Mouse (Mus musculus) cerebellum, postnatal 10 days (tissue): ENCODE data around the gene Kdm2b.
"Not testable (repeated sequence)": the region's sequence is repeated elsewhere in the genome, so short reads cannot be mapped to it uniquely, and the experiment has no call there.

Source experiments
- DNase-seq, 2 experiments: peaks; one replicate each; pipeline ENCODE4 v3.0.0; 2021; ENCODE audit warnings: mixed read lengths in 2 of 2

Gene Kdm2b

DNA sequence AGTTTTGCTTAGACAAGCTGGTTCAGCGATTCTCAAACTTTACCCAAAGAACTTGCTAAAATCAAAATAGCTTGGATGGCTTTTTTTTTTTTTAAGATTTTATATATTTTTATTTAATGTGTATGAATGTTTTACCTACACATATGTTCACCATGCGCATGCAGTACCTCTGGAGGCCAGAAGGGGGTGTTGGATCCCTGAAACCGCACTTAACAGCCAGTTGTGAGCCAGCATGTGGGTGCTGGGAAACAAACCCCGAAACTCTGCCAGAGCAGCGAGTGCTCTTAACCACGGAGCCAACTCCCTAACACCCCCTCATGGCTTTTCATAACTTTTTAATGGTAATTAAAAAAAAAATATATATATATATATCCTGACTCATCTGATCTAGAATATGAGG lies 21.2 kb upstream of the Kdm2b start:
- DNase-seq = peak; percentile 45 to 63

DNA sequence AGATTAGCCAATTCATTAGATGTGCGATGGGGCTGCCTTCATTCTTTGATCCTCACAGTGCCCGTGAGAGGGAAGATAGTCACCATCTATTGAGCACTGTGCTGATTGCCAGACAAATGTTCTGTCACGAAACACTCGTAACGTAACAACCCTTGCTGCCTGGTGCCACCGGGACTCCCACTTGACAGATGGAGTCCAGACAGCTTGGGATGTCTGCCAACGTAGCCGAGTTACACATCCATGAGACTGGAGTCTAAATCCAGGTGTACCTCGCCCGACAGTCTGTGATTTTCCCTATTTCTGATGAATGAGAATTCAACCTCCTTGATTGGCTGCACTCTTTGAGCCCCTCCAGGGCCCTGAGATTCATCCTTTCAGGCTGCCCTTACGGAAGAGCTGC lies 20.2 kb upstream of the Kdm2b start:
- DNase-seq = peak; percentile 88 to 89

DNA sequence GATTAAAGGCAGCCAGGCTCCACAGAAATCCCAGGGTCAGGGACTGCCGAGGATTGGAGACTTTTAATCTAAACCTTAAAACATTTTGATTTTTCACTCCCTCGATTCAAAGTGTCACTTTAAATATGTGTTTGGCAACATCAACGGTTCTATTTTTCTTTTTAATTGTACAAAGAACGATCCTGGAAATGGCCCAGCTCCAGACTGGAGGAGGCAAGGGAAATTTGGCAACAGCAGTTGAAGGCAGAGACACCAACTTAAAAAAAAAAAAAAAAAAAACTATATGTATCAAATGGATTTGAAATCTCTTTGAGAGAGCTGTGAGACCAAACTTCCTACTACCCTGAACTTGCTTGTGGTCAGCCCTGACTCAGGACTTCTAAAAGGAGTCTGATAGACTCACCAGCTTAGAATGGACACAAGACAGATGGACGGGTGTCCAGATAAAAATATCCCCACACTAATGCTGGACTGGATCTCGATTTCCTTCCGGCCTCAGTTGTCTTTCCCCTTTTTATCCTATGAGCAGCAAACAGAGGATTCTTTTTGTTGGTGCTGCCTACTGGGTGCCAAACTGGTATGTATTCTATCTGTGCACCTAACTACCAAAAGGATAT lies 19.4 kb upstream of the Kdm2b start:
- peak; percentile 40 to 54 for DNase-seq

- peak; percentile 89 to 90 for DNase-seq
Measured at GRCm38 (mm10) chr5:123005716-123006592, 16.3 kb upstream of the Kdm2b start.

DNA sequence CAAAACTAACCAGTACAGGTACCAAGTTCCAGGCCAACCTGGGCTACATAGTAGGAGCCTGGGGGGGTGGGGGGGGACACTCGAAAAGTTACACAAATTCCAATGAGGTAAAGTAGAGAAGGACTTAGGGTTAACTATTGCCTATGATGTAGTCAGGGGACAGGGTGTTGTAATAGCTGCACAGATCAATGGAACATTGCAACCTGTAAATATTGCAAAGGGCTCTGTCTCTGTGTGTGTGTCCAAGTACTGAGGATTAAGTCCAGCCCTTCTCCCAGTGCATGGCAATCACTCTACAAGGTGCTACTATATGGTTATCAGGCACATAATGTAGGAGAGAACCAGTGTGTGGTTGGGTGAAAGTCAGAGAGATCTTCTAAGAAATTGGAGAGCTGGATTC lies 11.3 kb upstream of the Kdm2b start:
- no peak for DNase-seq

DNA sequence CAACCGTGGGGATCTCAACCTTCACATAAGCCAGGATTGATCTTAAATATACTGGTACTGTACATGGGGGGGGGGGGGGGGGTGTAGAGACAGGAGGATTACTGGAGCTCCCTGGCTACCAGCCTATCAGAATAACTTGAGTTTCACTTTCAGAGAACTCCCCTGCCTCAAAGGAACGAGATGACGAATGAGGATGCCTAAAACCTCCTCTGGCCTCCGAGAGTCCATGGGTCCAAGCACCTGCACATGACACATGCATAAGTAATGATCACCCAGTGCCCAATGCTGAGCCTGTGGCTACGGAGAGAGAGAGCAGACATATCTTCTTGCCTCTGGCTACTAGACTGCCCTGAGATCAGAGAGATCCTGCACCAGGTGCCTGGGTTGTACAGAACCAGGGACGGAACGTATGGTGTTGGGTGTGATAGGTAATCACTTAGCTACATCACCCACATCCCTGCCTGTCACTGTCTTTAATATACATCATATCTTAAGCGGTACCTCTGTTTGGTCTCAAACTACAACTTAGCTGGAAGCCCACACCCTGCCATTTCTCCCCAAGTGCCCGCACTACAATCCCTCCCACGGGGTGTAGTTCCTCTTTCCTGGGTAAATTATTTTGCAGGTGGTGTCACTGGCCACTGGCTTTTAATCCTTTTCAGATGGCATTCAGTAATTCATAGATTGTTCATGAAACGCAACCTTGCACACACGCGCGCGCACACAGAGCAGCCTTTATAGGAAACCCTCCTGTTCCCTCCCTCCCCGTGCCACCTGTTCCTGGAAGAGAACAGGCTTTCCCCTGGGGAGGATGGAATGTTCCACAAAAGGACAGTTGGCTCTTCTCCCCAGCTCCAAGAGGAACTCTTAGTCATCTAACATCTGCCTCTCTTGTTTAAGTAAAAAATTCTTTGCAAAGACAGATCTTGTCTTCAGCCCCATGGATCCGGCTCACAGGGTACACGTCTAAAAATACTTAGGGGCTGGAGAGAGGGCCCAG lies 7.9 kb upstream of the Kdm2b start:
- peak in 1 of 2 experiments; percentile 41 for DNase-seq

DNA sequence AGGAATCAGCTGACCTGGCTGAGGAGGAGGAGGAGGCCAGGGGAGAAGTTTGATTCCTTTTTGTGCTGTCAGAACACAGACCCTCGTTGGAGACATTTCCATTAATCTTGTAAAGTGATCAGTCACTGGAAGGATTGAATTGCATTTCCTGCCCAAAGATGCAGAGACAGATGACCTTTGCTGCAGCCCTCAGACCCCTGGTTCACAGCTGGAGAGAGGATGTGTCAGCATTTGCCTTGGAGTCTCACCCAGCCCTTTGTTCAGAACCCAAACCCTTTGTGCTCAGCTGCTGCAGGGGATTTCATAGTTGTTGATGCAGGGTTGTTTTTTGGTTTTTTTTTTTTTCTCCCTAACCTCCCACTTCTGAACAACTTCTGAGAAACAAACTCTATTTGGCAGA lies 5.3 kb upstream of the Kdm2b start:
- no peak for DNase-seq

DNA sequence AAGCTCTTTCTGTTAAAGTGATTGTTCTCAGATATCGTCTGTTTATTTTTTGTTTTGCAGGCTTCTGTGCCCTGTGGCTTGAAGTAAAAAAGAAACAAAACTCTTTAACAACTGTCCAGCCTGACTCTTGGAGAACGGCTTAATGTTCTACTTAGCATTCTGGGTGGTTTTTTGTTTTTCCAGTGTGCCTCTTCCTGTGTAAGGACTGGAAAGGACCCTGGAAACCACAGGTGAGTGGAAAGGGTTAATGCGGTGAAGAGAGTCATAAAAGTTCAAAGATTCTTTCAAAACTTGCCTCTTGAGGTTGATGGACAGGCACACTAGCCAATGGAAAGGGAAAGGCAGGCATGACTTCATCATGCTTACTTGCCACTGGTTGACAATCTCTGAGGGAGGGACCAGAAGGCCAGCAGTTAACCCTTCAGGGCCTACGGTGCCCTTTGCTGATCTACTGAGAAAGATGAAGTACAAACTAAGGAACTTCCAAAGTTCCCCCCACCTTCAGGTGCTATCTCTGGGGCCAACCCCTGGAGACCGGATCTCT lies 4.8 kb upstream of the Kdm2b start:
- DNase-seq = peak; percentile 89 to 90

DNA sequence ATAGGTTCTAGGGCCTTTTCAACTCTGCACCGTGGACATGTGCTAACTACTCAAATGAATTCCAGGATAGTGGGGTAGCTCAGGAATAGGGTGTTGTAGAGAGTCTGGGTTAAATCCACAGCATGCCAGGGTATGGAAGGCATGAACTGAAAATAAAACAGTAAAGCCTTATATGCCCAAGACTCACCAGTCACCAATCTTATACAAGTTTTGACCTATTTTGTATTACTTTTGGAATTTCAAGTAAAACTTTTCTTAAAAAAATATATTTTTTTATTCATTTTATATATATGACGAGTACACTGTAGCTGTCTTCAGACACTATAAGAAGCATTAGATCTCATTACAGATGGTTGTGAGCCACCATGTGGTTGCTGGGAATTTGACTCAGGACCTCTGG lies 4.2 kb upstream of the Kdm2b start:
- DNase-seq = no peak

GRCm38 (mm10) chr5:122991350-122992004 lies 1.9 kb upstream of the Kdm2b start:
- DNase-seq = peak in 1 of 2 experiments; percentile 45

GRCm38 (mm10) chr5:122990411-122991160 lies 963 bp upstream of the Kdm2b start:
- DNase-seq = peak; percentile 48 to 55

DNA sequence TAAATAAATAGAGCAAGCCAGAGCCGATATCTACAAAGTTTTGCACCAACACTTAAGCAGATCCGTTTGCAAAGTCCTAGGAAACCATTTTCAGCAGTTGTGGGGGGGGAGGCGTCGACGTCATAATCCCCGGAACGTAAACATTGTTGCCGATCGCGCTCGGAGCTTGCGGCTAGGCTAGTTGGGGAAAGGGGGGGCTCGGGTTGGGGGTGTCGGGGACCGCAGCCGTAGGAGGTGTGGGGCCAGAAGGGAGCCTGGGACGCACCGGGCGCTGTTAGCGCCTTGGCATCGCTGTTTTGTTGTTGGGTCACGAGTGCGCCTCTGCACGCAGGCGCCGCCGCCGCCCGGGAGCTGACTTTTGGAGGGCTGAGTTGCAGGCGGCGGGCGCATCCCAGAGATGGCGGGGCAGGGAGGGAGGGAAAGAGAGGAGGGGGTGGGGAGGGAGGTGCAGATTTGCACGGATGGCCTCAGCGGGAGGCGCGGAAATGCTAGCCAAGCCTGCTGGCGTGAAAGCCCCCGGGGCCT lies 560 bp downstream of the Kdm2b start:
- DNase-seq = peak; percentile 90 to 91

DNA sequence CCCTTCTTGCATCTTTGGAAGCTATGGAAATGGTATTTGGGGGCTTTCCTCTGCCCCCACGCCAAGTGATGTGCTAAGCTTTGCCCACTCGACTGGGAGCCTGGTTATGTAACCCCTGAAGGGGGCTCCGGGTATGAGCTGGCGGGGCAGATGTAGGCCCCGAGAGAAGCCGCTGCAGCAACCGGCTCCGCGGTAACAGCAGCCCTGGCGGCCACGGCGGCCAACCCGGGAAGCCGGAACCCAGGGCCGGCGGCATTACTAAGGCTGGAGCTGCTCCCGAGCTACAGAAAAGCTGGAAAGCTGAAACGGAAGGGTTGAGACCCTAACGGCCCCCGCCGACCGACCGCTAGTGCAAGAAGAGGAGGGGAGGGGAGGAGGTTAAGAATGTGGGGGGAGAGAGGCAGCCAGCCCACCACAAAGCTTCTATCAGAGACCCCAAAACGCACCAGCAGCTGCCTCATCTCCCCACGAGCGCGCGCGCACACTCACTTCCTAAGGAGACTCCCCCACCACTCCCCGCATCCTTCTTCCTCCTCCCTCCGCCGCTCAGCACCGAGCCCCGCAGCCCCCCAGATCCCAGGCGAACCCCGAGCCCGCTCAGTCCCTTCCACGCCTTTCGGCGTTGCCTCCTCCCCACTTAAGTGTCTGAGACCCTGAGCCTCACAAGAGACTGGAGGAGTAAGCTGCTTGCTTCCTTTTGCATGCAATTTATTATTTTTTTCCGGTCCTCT lies 1.4 kb downstream of the Kdm2b start:
- peak; percentile 73 to 77 for DNase-seq

- peak; percentile 70 to 73 for DNase-seq
Measured at GRCm38 (mm10) chr5:122987211-122988020, 2.2 kb downstream of the Kdm2b start.

DNA sequence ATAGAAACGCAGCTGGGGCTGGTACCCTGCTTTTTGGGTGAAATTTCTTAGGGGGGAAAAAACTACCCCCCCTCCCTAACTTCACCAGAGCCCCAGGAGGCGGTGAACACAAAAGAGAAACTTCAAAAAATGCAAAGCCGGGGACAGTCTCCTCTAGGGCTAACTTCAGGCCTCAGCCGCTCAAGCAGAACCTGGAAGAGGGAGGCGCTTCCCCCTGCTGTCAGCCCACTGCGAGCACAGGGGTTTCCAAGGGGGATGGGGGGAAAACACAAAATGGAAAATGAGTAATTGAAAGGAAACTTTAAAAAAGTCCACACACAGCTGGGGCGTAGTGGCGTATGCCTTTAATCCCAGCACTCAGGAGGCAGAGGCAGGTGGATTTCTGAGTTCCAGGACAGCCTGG lies 3.5 kb downstream of the Kdm2b start:
- no peak for DNase-seq

GRCm38 (mm10) chr5:122985276-122985675 lies 4.3 kb downstream of the Kdm2b start:
- DNase-seq = no peak

GRCm38 (mm10) chr5:122984483-122984882 lies 5.1 kb downstream of the Kdm2b start:
- no peak for DNase-seq

- no peak for DNase-seq
Measured at GRCm38 (mm10) chr5:122978970-122979369, 10.7 kb downstream of the Kdm2b start.

- not testable (repeated sequence) for DNase-seq
Measured at GRCm38 (mm10) chr5:122974701-122975100, 14.9 kb downstream of the Kdm2b start.
